Mouse (Mus musculus): Measurements from ENCODE around the gene BC051142. TPM values are rescaled to one million over a fixed set of nuclear protein-coding genes. Genes with fewer than 3 reads are reported as not detected.
"Not testable (repeated sequence)": the region's sequence is repeated elsewhere in the genome, so short reads cannot be mapped to it uniquely, and the experiment has no call there.

BC051142 gene
- total RNA-seq, 2 experiments from 2014 or later, result not detected

- no peak for DNase-seq
- intact Hi-C loops (cut with DNase I), result no loop called here
Measured at GRCm38 (mm10) chr17:34496539-34496938, 97.9 kb downstream of the BC051142 start.

- DNase-seq; intact Hi-C loops (cut with DNase I): not testable (repeated sequence)
Measured at GRCm38 (mm10) chr17:34497319-34497718, 98.7 kb downstream of the BC051142 start.

- DNase-seq; intact Hi-C loops (cut with DNase I): not testable (repeated sequence)
Measured at GRCm38 (mm10) chr17:34497726-34498125, 99.1 kb downstream of the BC051142 start.

GRCm38 (mm10) chr17:34507591-34507990 lies 109.0 kb downstream of the BC051142 start:
- DNase-seq, result no peak
- intact Hi-C loops (cut with DNase I), result no loop called here

Other genes with a start within 250 kb of the BC051142 start
- 1 to 10 TPM; 1.5 to 2.9 TPM for gene H2-DMb1, start 245.7 kb upstream of the BC051142 start, total RNA-seq (2021)
- gene Tap1, start 211.3 kb upstream of the BC051142 start, total RNA-seq (2021), result 1 to 10 TPM; 4.1 to 7.0 TPM
- 10 to 100 TPM in 1 of 2 experiments, 1 to 10 TPM in 1; 7.5 to 10.6 TPM for gene Psmb9, start 211.1 kb upstream of the BC051142 start, total RNA-seq (2021)
- 10 to 100 TPM; 11.4 to 15.1 TPM for gene Psmb8, start 201.1 kb upstream of the BC051142 start, total RNA-seq (2021)
- gene Tap2, start 195.3 kb upstream of the BC051142 start, total RNA-seq (2021), result 10 to 100 TPM; 23.6 to 24.6 TPM
- gene H2-Ob, start 159.9 kb upstream of the BC051142 start, total RNA-seq (2021), result under 1 TPM; 0.83 to 0.84 TPM
- gene H2-Ab1, start 141.1 kb upstream of the BC051142 start, total RNA-seq (2021), result 10 to 100 TPM; 14.8 to 32.7 TPM
- gene H2-Aa, start 111.0 kb upstream of the BC051142 start, total RNA-seq (2021), result 10 to 100 TPM; 21.8 to 44.6 TPM
- 10 to 100 TPM; 20.6 to 43.5 TPM for gene H2-Eb1, start 93.0 kb upstream of the BC051142 start, total RNA-seq (2021)
- gene H2-Eb2, start 73.2 kb upstream of the BC051142 start, total RNA-seq (2021), result not detected
- gene Btnl2, start 44.0 kb upstream of the BC051142 start, total RNA-seq (2021), result under 1 TPM; 0.58 to 0.92 TPM
- gene Btnl1, start 21.7 kb upstream of the BC051142 start, total RNA-seq (2021), result not detected
- not detected for gene Btnl4, start 78.5 kb downstream of the BC051142 start, total RNA-seq (2021)
- not detected for gene Btnl6, start 118.5 kb downstream of the BC051142 start, total RNA-seq (2021)
- gene Notch4, start 165.4 kb downstream of the BC051142 start, total RNA-seq (2021), result 10 to 100 TPM; 33.0 to 48.6 TPM
- 1 to 10 TPM; 4.7 to 4.8 TPM for gene Gpsm3, start 191.0 kb downstream of the BC051142 start, total RNA-seq (2021)
- 10 to 100 TPM; 18.0 to 19.6 TPM for gene Pbx2, start 192.4 kb downstream of the BC051142 start, total RNA-seq (2021)
- gene Ager, start 199.0 kb downstream of the BC051142 start, total RNA-seq (2021), result under 1 TPM; 0.24 to 0.47 TPM
- 10 to 100 TPM; 35.7 to 37.1 TPM for gene Rnf5, start 204.9 kb downstream of the BC051142 start, total RNA-seq (2021)
- gene Agpat1, start 205.4 kb downstream of the BC051142 start, total RNA-seq (2021), result 10 to 100 TPM; 61.2 to 70.5 TPM
- 1 to 10 TPM; 1.5 to 2.5 TPM for gene Egfl8, start 217.2 kb downstream of the BC051142 start, total RNA-seq (2021)
- 10 to 100 TPM; 54.4 to 55.5 TPM for gene Ppt2, start 229.7 kb downstream of the BC051142 start, total RNA-seq (2021)
- gene Prrt1, start 230.7 kb downstream of the BC051142 start, total RNA-seq (2021), result 1 to 10 TPM; 1.4 to 1.7 TPM
- gene Fkbpl, start 245.9 kb downstream of the BC051142 start, total RNA-seq (2021), result 1 to 10 TPM; 6.9 to 9.9 TPM
- gene Atf6b, start 248.3 kb downstream of the BC051142 start, total RNA-seq (2021), result 10 to 100 TPM; 15.3 to 16.1 TPM